Mouse (Mus musculus) CH12.LX (cell line): ENCODE results near the gene P2rx1. TPM values are rescaled to one million over a fixed set of nuclear protein-coding genes. Genes with fewer than 3 reads are reported as not detected.
A peak's percentile ranks its signal among the peaks of the same experiment; 100 is the strongest.

ENCODE experiments used
- DNase-seq: peaks from one replicate; pipeline ENCODE4 v3.0.0-alpha.2; 2013; ENCODE audit errors: extremely low read depth
- H3K27ac ChIP-seq: 2 replicates; pipeline ENCODE4 v1.5.1; 2012; ENCODE audit warnings: low read depth, mild to moderate bottlenecking, control low read depth, moderate library complexity; ENCODE audit not compliant: insufficient read depth
- H3K27me3 ChIP-seq: replicated peaks from 2 replicates; pipeline ENCODE3; 2012; ENCODE audit warnings: inconsistent platforms
- H3K36me3 ChIP-seq, 2 experiments: replicated peaks in 1 of 2; 2 replicates each; pipeline versions ENCODE3 to v1.6.1; 2012; ENCODE audit warnings: inconsistent platforms in 1 of 2, low read length in 1 of 2, mild to moderate bottlenecking in 1 of 2, mixed read lengths in 1 of 2, moderate library complexity in 1 of 2; ENCODE audit not compliant: control insufficient read depth in 1 of 2, insufficient read depth in 1 of 2
- H3K4me1 ChIP-seq, 2 experiments: 2 replicates each; pipeline ENCODE4 v1.6.1; 2012; ENCODE audit warnings: inconsistent platforms in 1 of 2, moderate library complexity in 1 of 2; ENCODE audit not compliant: insufficient read depth in 2 of 2, control insufficient read depth in 1 of 2
- H3K4me2 ChIP-seq: 2 replicates; pipeline ENCODE4 v1.6.1; 2012; ENCODE audit warnings: low read depth, mild to moderate bottlenecking, control low read depth; ENCODE audit not compliant: poor library complexity, insufficient read depth, severe bottlenecking
- H3K4me3 ChIP-seq, 3 experiments: fragments of 150-350 bp in 1 of 3; sonication (generic) in 1 of 3; replicated peaks in 1 of 3; 2 replicates each; pipeline versions ENCODE3 to v1.5.1; 2011 to 2012; ENCODE audit warnings: low read depth in 2 of 3, low read length in 2 of 3, mild to moderate bottlenecking in 2 of 3, moderate library complexity in 2 of 3, control low read depth in 1 of 3, improper control_type of control experiment in 1 of 3, inconsistent platforms in 1 of 3, mixed read lengths in 1 of 3; ENCODE audit not compliant: poor library complexity in 1 of 3
- H3K79me2 ChIP-seq: replicated peaks from 2 replicates; pipeline ENCODE4 v1.6.1; 2012; ENCODE audit warnings: mild to moderate bottlenecking, moderate library complexity; ENCODE audit not compliant: control insufficient read depth, poor library complexity, insufficient read depth, severe bottlenecking; ENCODE audit errors: extremely low read depth
- H3K9ac ChIP-seq: 2 replicates; pipeline ENCODE4 v1.6.1; 2012; ENCODE audit warnings: low read depth, mild to moderate bottlenecking, control low read depth, moderate library complexity; ENCODE audit not compliant: insufficient read depth
- H3K9me3 ChIP-seq: replicated peaks from 2 replicates; pipeline ENCODE3; 2012; ENCODE audit warnings: low read length, inconsistent platforms, mixed read lengths
- CHD1 ChIP-seq: IDR thresholded peaks from 2 replicates; pipeline ENCODE4 v1.6.1; 2012; ENCODE audit warnings: low read depth, low read length, improper control_type of control experiment, inconsistent platforms
- CHD2 ChIP-seq: IDR thresholded peaks from 2 replicates; pipeline ENCODE4 v1.6.1; 2011; ENCODE audit warnings: low read length, improper control_type of control experiment
- CTCF ChIP-seq, 2 experiments: IDR thresholded peaks in 1 of 2; conservative IDR thresholded peaks in 1 of 2; 2 replicates each; pipeline ENCODE4 v1.5.1; 2011 to 2012; ENCODE audit warnings: low read depth in 2 of 2, low read length in 2 of 2, improper control_type of control experiment in 1 of 2, inconsistent platforms in 1 of 2, mild to moderate bottlenecking in 1 of 2, moderate library complexity in 1 of 2
- ELF1 ChIP-seq: IDR thresholded peaks from 2 replicates; pipeline ENCODE4 v1.6.1; 2014; ENCODE audit warnings: low read depth, mild to moderate bottlenecking, inconsistent platforms, low read length, improper control_type of control experiment
- EP300 ChIP-seq: IDR thresholded peaks from 2 replicates; pipeline ENCODE4 v1.6.1; 2011; ENCODE audit warnings: low read length, improper control_type of control experiment
- ETS1 ChIP-seq: conservative IDR thresholded peaks from 2 replicates; pipeline ENCODE4 v1.6.1; 2012; ENCODE audit warnings: low read depth, mild to moderate bottlenecking, inconsistent platforms, low read length, improper control_type of control experiment, moderate library complexity
- JUN ChIP-seq: IDR thresholded peaks from 2 replicates; pipeline ENCODE4 v1.6.1; 2011; ENCODE audit warnings: low read depth, mild to moderate bottlenecking, low read length, improper control_type of control experiment, moderate library complexity; ENCODE audit not compliant: insufficient read depth
- JUND ChIP-seq: conservative IDR thresholded peaks from 2 replicates; pipeline ENCODE4 v1.6.1; 2011; ENCODE audit warnings: low read depth, low read length, improper control_type of control experiment
- KAT2A ChIP-seq: IDR thresholded peaks from 2 replicates; pipeline ENCODE4 v1.6.1; 2012; ENCODE audit warnings: low read length, improper control_type of control experiment, inconsistent platforms; ENCODE audit not compliant: insufficient replicate concordance
- MAFK ChIP-seq: IDR thresholded peaks from 2 replicates; pipeline ENCODE4 v1.6.1; 2011; ENCODE audit warnings: low read length, improper control_type of control experiment; ENCODE audit not compliant: insufficient replicate concordance
- MAX ChIP-seq: IDR thresholded peaks from 2 replicates; pipeline ENCODE4 v1.6.1; 2011; ENCODE audit warnings: low read length, improper control_type of control experiment
- MAZ ChIP-seq: IDR thresholded peaks from 2 replicates; pipeline ENCODE4 v1.6.1; 2012; ENCODE audit warnings: low read depth, mild to moderate bottlenecking, inconsistent platforms, low read length, improper control_type of control experiment, moderate library complexity
- MEF2A ChIP-seq: IDR thresholded peaks from 2 replicates; pipeline ENCODE4 v1.6.1; 2014; ENCODE audit warnings: low read depth, mild to moderate bottlenecking, inconsistent platforms, low read length, improper control_type of control experiment, borderline replicate concordance
- MXI1 ChIP-seq: IDR thresholded peaks from 2 replicates; pipeline ENCODE4 v1.6.1; 2011; ENCODE audit warnings: mild to moderate bottlenecking, low read depth, low read length, improper control_type of control experiment
- MYC ChIP-seq: IDR thresholded peaks from 2 replicates; pipeline ENCODE4 v1.6.1; 2011; ENCODE audit warnings: low read depth, mild to moderate bottlenecking, improper control_type of control experiment, low read length
- NELFE ChIP-seq: IDR thresholded peaks from 2 replicates; pipeline ENCODE4 v1.6.1; 2011; ENCODE audit warnings: low read depth, low read length, improper control_type of control experiment
- NRF1 ChIP-seq: IDR thresholded peaks from 2 replicates; pipeline ENCODE4 v1.6.1; 2014; ENCODE audit warnings: low read depth, mild to moderate bottlenecking, inconsistent platforms, low read length, improper control_type of control experiment, moderate library complexity
- POLR2A ChIP-seq: IDR thresholded peaks from 2 replicates; pipeline ENCODE4 v1.6.1; 2011; ENCODE audit warnings: low read depth, mild to moderate bottlenecking, improper control_type of control experiment, low read length
- POLR2AphosphoS2 ChIP-seq: IDR thresholded peaks from 2 replicates; pipeline ENCODE4 v1.6.1; 2011; ENCODE audit warnings: low read depth, low read length, improper control_type of control experiment
- RAD21 ChIP-seq: IDR thresholded peaks from 2 replicates; pipeline ENCODE4 v1.6.1; 2011; ENCODE audit warnings: low read depth, mild to moderate bottlenecking, low read length, improper control_type of control experiment, moderate library complexity
- RCOR1 ChIP-seq: conservative IDR thresholded peaks from 2 replicates; pipeline ENCODE4 v1.6.1; 2012; ENCODE audit warnings: low read depth, mild to moderate bottlenecking, inconsistent platforms, low read length, improper control_type of control experiment
- SIN3A ChIP-seq: IDR thresholded peaks from 2 replicates; pipeline ENCODE4 v1.6.1; 2012; ENCODE audit warnings: low read length, improper control_type of control experiment, inconsistent platforms
- TCF12 ChIP-seq: IDR thresholded peaks from 2 replicates; pipeline ENCODE4 v1.6.1; 2014; ENCODE audit warnings: low read depth, mild to moderate bottlenecking, inconsistent platforms, low read length, improper control_type of control experiment
- UBTF ChIP-seq: IDR thresholded peaks from 2 replicates; pipeline ENCODE4 v1.6.1; 2012; ENCODE audit warnings: low read depth, mild to moderate bottlenecking, inconsistent platforms, low read length, improper control_type of control experiment, moderate library complexity
- USF1 ChIP-seq: IDR thresholded peaks from 2 replicates; pipeline ENCODE4 v1.6.1; 2014; ENCODE audit warnings: low read depth, mild to moderate bottlenecking, inconsistent platforms, low read length, improper control_type of control experiment
- USF2 ChIP-seq: conservative IDR thresholded peaks from 2 replicates; pipeline ENCODE4 v1.6.1; 2011; ENCODE audit warnings: low read depth, low read length, improper control_type of control experiment
- ZC3H11A ChIP-seq: IDR thresholded peaks from 2 replicates; pipeline ENCODE4 v1.6.1; 2012; ENCODE audit warnings: low read depth, mild to moderate bottlenecking, inconsistent platforms, low read length, improper control_type of control experiment
- ZKSCAN1 ChIP-seq: IDR thresholded peaks from 2 replicates; pipeline ENCODE4 v1.6.1; 2012; ENCODE audit warnings: low read depth, inconsistent platforms, low read length, improper control_type of control experiment, borderline replicate concordance
- ZMIZ1 ChIP-seq: IDR thresholded peaks from 2 replicates; pipeline ENCODE4 v1.6.1; 2012; ENCODE audit warnings: low read depth, mild to moderate bottlenecking, inconsistent platforms, low read length, improper control_type of control experiment
- ZNF384 ChIP-seq: IDR thresholded peaks from 2 replicates; pipeline ENCODE4 v1.6.1; 2012; ENCODE audit warnings: low read depth, low read length, improper control_type of control experiment, inconsistent platforms
- dilution Hi-C: fragments of 300-500 bp; cut with MboI; formaldehyde crosslinking; loops from 2 replicates; pipeline ENCODE4 v1.14.3; 2020; ENCODE audit warnings: low sequenced_read_pairs; ENCODE audit not compliant: extremely low pct_unique_long_range_greater_than_20kb, extremely low pct_ligation_motif_present
- in situ Hi-C: fragments of 300-500 bp; cut with MboI; formaldehyde crosslinking; loops from 3 replicates; pipeline ENCODE4 v1.14.3; 2019; ENCODE audit warnings: low sequenced_read_pairs, low pct_ligation_motif_present, low pct_unique_long_range_greater_than_20kb, mixed read lengths
- polyA plus RNA-seq: library from polyadenylated mRNA; unstranded; fragments of >175 nt; gene quantifications from 2 replicates; pipeline ENCODE4 v1.2.1, GENCODE M21; 2012; ENCODE audit warnings: low read depth; ENCODE audit not compliant: insufficient read length
- total RNA-seq, 2 experiments: library from RNA; depleted of rRNA; stranded (reverse); fragments of 300-350 nt in 1 of 2; fragments of >200 nt in 1 of 2; gene quantifications; 2 replicates each; pipeline ENCODE4 v1.2.3; 2012 to 2014

P2rx1 gene
- total and polyA plus RNA-seq, 3 experiments: 15.9 to 23.3 (median 21.5) TPM

- Histone ChIP-seq H3K4me3 (peak overlapping the region; percentile 75 to 95 (median 80)), H3K36me3 (peaks cover 22 to 31% of the 10 kb centered on the region in 2 experiments), H3K27me3 (no peaks in the 10 kb centered on the region), H3K4me2 (peak overlapping the region; percentile 72), H3K27ac (peak overlapping the region; percentile 70), H3K9me3 (no peaks in the 10 kb centered on the region), H3K4me1 (peaks cover 34 to 83% of the 10 kb centered on the region in 2 experiments), H3K9ac (peak overlapping the region; percentile 68), H3K79me2 (peaks cover 47% of the 10 kb centered on the region)
- TF ChIP-seq JUN: no peak
- TF ChIP-seq ZMIZ1: no peak
- no peak for TF ChIP-seq UBTF
- no peak for TF ChIP-seq ZC3H11A
- TF ChIP-seq POLR2A: no peak
- no peak for TF ChIP-seq CHD1
- TF ChIP-seq ZNF384: no peak
- no peak for TF ChIP-seq MEF2A
- no peak for TF ChIP-seq SIN3A
- TF ChIP-seq MYC: no peak
- no peak for DNase-seq
- in situ Hi-C loops (no loop called here), dilution Hi-C loops (no loop called here)
Observed at GRCm38 (mm10) chr11:72962378-72962777, 36.5 kb upstream of the P2rx1 start.

- Histone ChIP-seq H3K27me3 (no peaks in the 10 kb centered on the region), H3K4me2 (peak overlapping the region; percentile 72), H3K27ac (peak overlapping the region; percentile 70), H3K79me2 (peaks cover 48% of the 10 kb centered on the region), H3K4me3 (peak overlapping the region; percentile 75 to 95 (median 80)), H3K36me3 (peaks cover 30 to 40% of the 10 kb centered on the region in 2 experiments), H3K9me3 (no peaks in the 10 kb centered on the region), H3K9ac (peak overlapping the region; percentile 68), H3K4me1 (peaks cover 29 to 81% of the 10 kb centered on the region in 2 experiments)
- in situ Hi-C loops (no loop called here), dilution Hi-C loops (no loop called here)
- TF ChIP-seq POLR2AphosphoS2 (no peak), NELFE (0 out of 2 replicates have a peak, but pooled peaks have one; percentile 26), USF2 (no peak), ZKSCAN1 (no peak), JUND (no peak), ELF1 (no peak), RAD21 (no peak), ZC3H11A (no peak), POLR2A (peak; percentile 65), CHD2 (peak; percentile 54; the same call in 1 of the 2 replicates), USF1 (no peak), CHD1 (peak; percentile 83), MAZ (no peak), MAFK (no peak), CTCF (conservative IDR thresholded peaks at IDR 0.05 in 1 of 2, IDR thresholded peaks at IDR 0.05 in 1 of 2; ENCODE audit: low read depth in 2 of 2, low read length in 2 of 2) (no peak), ZMIZ1 (peak; percentile 67; the same call in 1 of the 2 replicates), ETS1 (no peak), MEF2A (0 out of 2 replicates have a peak, but pooled peaks have one; percentile 8), MAX (no peak), EP300 (no peak), UBTF (peak; percentile 60), KAT2A (no peak), TCF12 (no peak; the same call in 1 of the 2 replicates), RCOR1 (no peak), MXI1 (0 out of 2 replicates have a peak, but pooled peaks have one; percentile 57), NRF1 (no peak; the same call in 1 of the 2 replicates)
- DNase-seq: no peak
Observed at GRCm38 (mm10) chr11:72963058-72963788, 35.7 kb upstream of the P2rx1 start.
